Mouse (Mus musculus): ENCODE results near the gene Utp11. TPM values are rescaled to one million over a fixed set of nuclear protein-coding genes. Genes with fewer than 3 reads are reported as not detected.

Utp11 gene
- polyA plus RNA-seq, 1 experiment from 2014 or later, result 41.8 TPM

- WGBS, result 19% methylated on average over 12 of the region's 12 CpGs
- no peak for ATAC-seq (replicated peaks)
- no peaks in the 10 kb centered on the region for H3K9me3 ChIP-seq
Observed at GRCm38 (mm10) chr4:124639715-124640114, 53.7 kb downstream of the Utp11 start.

GRCm38 (mm10) chr4:124633281-124633680, 60.1 kb downstream of the Utp11 start:
- no peak for ATAC-seq (replicated peaks)
- WGBS, result 12% methylated on average over 9 of the region's 9 CpGs
- Histone ChIP-seq H3K4me2 (no peak overlapping the region), H3K27me3 (replicated peaks) (0 out of 2 replicates have a peak, but pooled peaks cover 2% of the 10 kb centered on the region), H3K9me3 (no peaks in the 10 kb centered on the region), H3K27ac (no peak overlapping the region), H3K9ac (no peak overlapping the region), H3K36me3 (replicated peaks) (no peaks in the 10 kb centered on the region), H3K4me3 (no peak overlapping the region), H3K4me1 (peaks cover 5% of the 10 kb centered on the region; the same call in 1 of the 2 replicates)

More at GRCm38 (mm10) chr4:124639715-124640114, 53.7 kb downstream of the Utp11 start:
- Histone ChIP-seq H3K9ac (no peak overlapping the region), H3K27me3 (replicated peaks) (0 out of 2 replicates have a peak, but pooled peaks cover 2% of the 10 kb centered on the region), H3K4me2 (peak overlapping the region; percentile 13), H3K36me3 (replicated peaks) (no peaks in the 10 kb centered on the region), H3K4me1 (peaks cover 11% of the 10 kb centered on the region), H3K27ac (no peak overlapping the region), H3K4me3 (no peak overlapping the region)

- Histone ChIP-seq H3K4me2 (no peak overlapping the region), H3K36me3 (replicated peaks) (no peaks in the 10 kb centered on the region), H3K27me3 (replicated peaks) (0 out of 2 replicates have a peak, but pooled peaks cover under 1% of the 10 kb centered on the region), H3K9ac (no peak overlapping the region), H3K9me3 (no peaks in the 10 kb centered on the region), H3K4me1 (peaks cover 5% of the 10 kb centered on the region; the same call in 1 of the 2 replicates), H3K4me3 (no peak overlapping the region), H3K27ac (no peak overlapping the region)
- 46% methylated on average over 10 of the region's 10 CpGs for WGBS
- ATAC-seq (replicated peaks), result no peak
Observed at GRCm38 (mm10) chr4:124632856-124633255, 60.5 kb downstream of the Utp11 start.

GRCm38 (mm10) chr4:124631456-124631855, 61.9 kb downstream of the Utp11 start:
- no peak overlapping the region for H3K9ac ChIP-seq
- H3K36me3 ChIP-seq (replicated peaks), result no peaks in the 10 kb centered on the region
- no peak overlapping the region for H3K27ac ChIP-seq
- H3K4me1 ChIP-seq, result peaks cover 5% of the 10 kb centered on the region
- WGBS, result 67% methylated on average over 4 of the region's 4 CpGs
- no peaks in the 10 kb centered on the region for H3K27me3 ChIP-seq (replicated peaks)
- ATAC-seq (replicated peaks), result no peak
- no peaks in the 10 kb centered on the region for H3K9me3 ChIP-seq
- no peak overlapping the region for H3K4me2 ChIP-seq
- no peak overlapping the region for H3K4me3 ChIP-seq

MicroRNAs within 50 kb of the gene (microRNA counts, 519-probe panel; counts per million panel counts)
- not detected for microRNA mmu-miR-697

Small RNAs within 50 kb of the gene (microRNA-seq; reads per million reads assigned to microRNA genes)
- gene Gm24721, result not detected
- not detected for gene Mir697

Other genes starting within 250 kb of the Utp11 start
- 0.98 and 1.3 TPM in 2 replicates for gene 3100002H09Rik, start 82.8 kb downstream of the Utp11 start, polyA plus RNA-seq (2015; fragmentation: Nextera tagmentation; extraction: Ambion mirVana)
- gene Pou3f1, start 36.8 kb downstream of the Utp11 start, polyA plus RNA-seq (2015; fragmentation: Nextera tagmentation; extraction: Ambion mirVana), result 16.8 and 22.6 TPM in 2 replicates
- gene Fhl3, start 7.1 kb upstream of the Utp11 start, polyA plus RNA-seq (2015; fragmentation: Nextera tagmentation; extraction: Ambion mirVana), result 1.6 and 2.2 TPM in 2 replicates
- 110 and 112 TPM in 2 replicates for gene Sf3a3, start 21.2 kb upstream of the Utp11 start, polyA plus RNA-seq (2015; fragmentation: Nextera tagmentation; extraction: Ambion mirVana)
- 22.4 and 29.1 TPM in 2 replicates for gene Inpp5b, start 48.2 kb upstream of the Utp11 start, polyA plus RNA-seq (2015; fragmentation: Nextera tagmentation; extraction: Ambion mirVana)
- gene Mtf1, start 108.5 kb upstream of the Utp11 start, polyA plus RNA-seq (2015; fragmentation: Nextera tagmentation; extraction: Ambion mirVana), result 13.7 and 16.0 TPM in 2 replicates
- gene Yrdc, start 157.1 kb upstream of the Utp11 start, polyA plus RNA-seq (2015; fragmentation: Nextera tagmentation; extraction: Ambion mirVana), result 49.2 and 50.5 TPM in 2 replicates
- gene 1110065P20Rik, start 157.6 kb upstream of the Utp11 start, polyA plus RNA-seq (2015; fragmentation: Nextera tagmentation; extraction: Ambion mirVana), result 94.8 and 95.8 TPM in 2 replicates
- 13.8 and 14.2 TPM in 2 replicates for gene Maneal, start 168.6 kb upstream of the Utp11 start, polyA plus RNA-seq (2015; fragmentation: Nextera tagmentation; extraction: Ambion mirVana)
- gene Epha10, start 187.3 kb upstream of the Utp11 start, polyA plus RNA-seq (2015; fragmentation: Nextera tagmentation; extraction: Ambion mirVana), result 16.1 and 16.3 TPM in 2 replicates
- 14.3 and 16.9 TPM in 2 replicates for gene 9930104L06Rik, start 243.4 kb upstream of the Utp11 start, polyA plus RNA-seq (2015; fragmentation: Nextera tagmentation; extraction: Ambion mirVana)
- 24.8 and 30.6 TPM in 2 replicates for gene Cdca8, start 245.7 kb upstream of the Utp11 start, polyA plus RNA-seq (2015; fragmentation: Nextera tagmentation; extraction: Ambion mirVana)

All from midbrain, embryonic 15.5 days (tissue).